Mouse (Mus musculus) embryonic facial prominence, embryonic 15.5 days (tissue): ENCODE measurements around the gene Mpc2. TPM values are rescaled to one million over a fixed set of nuclear protein-coding genes. Genes with fewer than 3 reads are reported as not detected.

ENCODE experiments used
- ATAC-seq: fragments of 200-750 bp; cut with Nextera tagmentation; 2 replicates; pipeline ENCODE4 v1.8.0; 2017; ENCODE audit warnings: low read depth, moderate TSS enrichment; ENCODE audit not compliant: insufficient number of reproducible peaks, low FRiP score, low TSS enrichment
- H3K27ac ChIP-seq: fragments of 300-500 bp; sonication (generic); replicated peaks from 2 replicates; pipeline ENCODE4 v1.5.1; 2015; ENCODE audit warnings: mild to moderate bottlenecking, inconsistent platforms
- H3K27me3 ChIP-seq: fragments of 300-500 bp; sonication (generic); 2 replicates; pipeline ENCODE4 v1.6.1; 2015; ENCODE audit warnings: inconsistent platforms
- H3K36me3 ChIP-seq: fragments of 300-500 bp; sonication (generic); 2 replicates; pipeline ENCODE4 v1.6.1; 2015; ENCODE audit warnings: mild to moderate bottlenecking, inconsistent platforms
- H3K4me1 ChIP-seq: fragments of 300-500 bp; sonication (generic); 2 replicates; pipeline ENCODE4 v1.6.1; 2015; ENCODE audit warnings: inconsistent platforms
- H3K4me2 ChIP-seq: fragments of 300-500 bp; sonication (generic); replicated peaks from 2 replicates; pipeline ENCODE4 v1.6.1; 2015; ENCODE audit warnings: mild to moderate bottlenecking, inconsistent platforms
- H3K4me3 ChIP-seq: fragments of 300-500 bp; sonication (generic); replicated peaks from 2 replicates; pipeline ENCODE4 v1.5.1; 2015; ENCODE audit warnings: mild to moderate bottlenecking, inconsistent platforms
- H3K9ac ChIP-seq: fragments of 300-500 bp; sonication (generic); 2 replicates; pipeline ENCODE4 v1.6.1; 2015; ENCODE audit warnings: inconsistent platforms
- H3K9me3 ChIP-seq: fragments of 300-500 bp; sonication (generic); replicated peaks from 2 replicates; pipeline ENCODE4 v1.6.1; 2016; ENCODE audit warnings: inconsistent platforms
- WGBS: fragments of 180-500 bp; shearing (Covaris S2); methylation state at CpG from one replicate; pipeline ENCODE4 v1.1.7; 2015; 5-methylcytosine and 5-hydroxymethylcytosine counted together
- polyA plus RNA-seq: library from polyadenylated mRNA; unstranded; fragments of >200 nt; fragmentation: Nextera tagmentation; extraction: Ambion mirVana; gene quantifications from 2 replicates; pipeline ENCODE4 v1.2.1, GENCODE M21; 2015

The Mpc2 gene
- polyA plus RNA-seq, 1 experiment from 2014 or later, result 151 TPM

- Histone ChIP-seq H3K9ac (no peak overlapping the region), H3K9me3 (no peaks in the 10 kb centered on the region), H3K36me3 (no peaks in the 10 kb centered on the region), H3K4me2 (no peak overlapping the region), H3K4me1 (no peaks in the 10 kb centered on the region), H3K4me3 (no peak overlapping the region), H3K27me3 (no peaks in the 10 kb centered on the region), H3K27ac (no peak overlapping the region)
- no peak for ATAC-seq
- 35% methylated on average over 10 of the region's 10 CpGs for WGBS
Observed at GRCm38 (mm10) chr1:165503307-165504024, 43.0 kb downstream of the Mpc2 start.

- Histone ChIP-seq H3K4me1 (no peaks in the 10 kb centered on the region), H3K9me3 (no peaks in the 10 kb centered on the region), H3K4me2 (no peak overlapping the region), H3K27ac (no peak overlapping the region), H3K36me3 (no peaks in the 10 kb centered on the region), H3K27me3 (no peaks in the 10 kb centered on the region), H3K9ac (no peak overlapping the region), H3K4me3 (no peak overlapping the region)
- 85% methylated on average over 6 of the region's 6 CpGs for WGBS
- no peak for ATAC-seq
Observed at GRCm38 (mm10) chr1:165506303-165506702, 45.9 kb downstream of the Mpc2 start.

- Histone ChIP-seq H3K36me3 (no peaks in the 10 kb centered on the region), H3K4me2 (no peak overlapping the region), H3K27ac (no peak overlapping the region), H3K4me3 (no peak overlapping the region), H3K9ac (no peak overlapping the region), H3K4me1 (no peaks in the 10 kb centered on the region), H3K9me3 (no peaks in the 10 kb centered on the region), H3K27me3 (no peaks in the 10 kb centered on the region)
- WGBS, result 78% methylated on average over 6 of the region's 6 CpGs
- no peak for ATAC-seq
Observed at GRCm38 (mm10) chr1:165510161-165510560, 49.7 kb downstream of the Mpc2 start.

GRCm38 (mm10) chr1:165520716-165521115, 60.3 kb downstream of the Mpc2 start:
- Histone ChIP-seq H3K4me3 (no peak overlapping the region), H3K27me3 (no peaks in the 10 kb centered on the region), H3K9ac (no peak overlapping the region), H3K4me1 (no peaks in the 10 kb centered on the region), H3K36me3 (no peaks in the 10 kb centered on the region), H3K9me3 (no peaks in the 10 kb centered on the region), H3K27ac (no peak overlapping the region), H3K4me2 (no peak overlapping the region)
- WGBS, result 84% methylated on average over 7 of the region's 7 CpGs
- ATAC-seq, result no peak

Other genes with a start within 250 kb of the Mpc2 start
- gene Tiprl, start 223.6 kb upstream of the Mpc2 start, polyA plus RNA-seq, result 87.6 TPM in 2 replicates
- gene Gpr161, start 164.8 kb upstream of the Mpc2 start, polyA plus RNA-seq, result 0.99 and 1.5 TPM in 2 replicates
- 17.8 and 19.8 TPM in 2 replicates for gene Dcaf6, start 162 bp upstream of the Mpc2 start, polyA plus RNA-seq
- gene Adcy10, start 24.5 kb downstream of the Mpc2 start, polyA plus RNA-seq, result not detected in 2 replicates
- 138 and 147 TPM in 2 replicates for gene Mpzl1, start 173.9 kb downstream of the Mpc2 start, polyA plus RNA-seq
- gene Rcsd1, start 249.1 kb downstream of the Mpc2 start, polyA plus RNA-seq, result 16.7 and 19.1 TPM in 2 replicates